In the genomic region with DNA sequence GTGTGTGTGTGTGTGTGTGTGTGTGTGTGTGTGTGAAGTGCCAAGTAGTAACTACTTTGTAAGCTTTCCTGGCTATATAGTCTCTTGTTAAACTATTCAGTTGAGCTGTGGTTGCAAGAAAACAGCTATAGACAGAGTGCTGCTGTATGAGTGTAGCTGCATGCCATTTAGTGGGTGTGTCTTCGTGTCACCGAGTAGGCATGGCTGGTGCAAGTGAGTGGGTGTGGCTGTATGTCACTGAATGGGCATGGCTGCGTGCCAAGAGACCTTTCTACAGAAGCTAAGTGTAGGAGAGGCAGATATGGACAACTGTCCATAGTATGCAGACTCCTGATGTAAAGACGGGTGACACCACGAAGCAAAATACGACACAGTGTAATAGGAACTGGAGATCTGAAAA, we compare ENCODE assay signal across 17 mouse cellular contexts.
DNase-seq lines count a peak whose midpoint lies in the region; ATAC-seq and TF ChIP-seq lines count a peak whose summit lies in the region.
"Had no signal": no experiment of that assay in that cellular context is flagged by ENCODE, and none has a peak within 500 bp of the region (broad histone marks: within the 10 kb centered on the region; RNA-seq: fewer than 3 reads in every experiment).

No protein-coding gene starts in this region.

- H3K27me3 ChIP-seq in forebrain, embryonic 15.5 days: no peaks in the 10 kb centered on the region
- H3K27me3 ChIP-seq in forebrain, embryonic 12.5 days: no peaks in the 10 kb centered on the region
- no peaks in the 10 kb centered on the region for H3K27me3 ChIP-seq in lung, embryonic 14.5 days (ENCODE audit: insufficient read depth, low read length)
- no peaks in the 10 kb centered on the region for H3K27me3 ChIP-seq in liver, embryonic 15.5 days
- H3K27me3 ChIP-seq in stomach, embryonic 16.5 days (ENCODE audit: control insufficient read depth, insufficient read depth, low read length): no peaks in the 10 kb centered on the region
- H3K27me3 ChIP-seq: embryonic facial prominence, embryonic 13.5 days; hindbrain, embryonic 12.5 days; limb, embryonic 12.5 days; midbrain, embryonic 13.5 days; Patski had no signal

- H3K4me2 ChIP-seq in forebrain, embryonic 15.5 days (replicated peaks): no peak overlapping the region
- H3K4me2 ChIP-seq in forebrain, embryonic 12.5 days: no peak overlapping the region
- H3K4me2 ChIP-seq in lung, embryonic 14.5 days: no peak overlapping the region
- H3K4me2 ChIP-seq in liver, embryonic 15.5 days: no peak overlapping the region
- no peak overlapping the region for H3K4me2 ChIP-seq in stomach, embryonic 16.5 days (ENCODE audit: low read depth, low read length)
- H3K4me2 ChIP-seq: embryonic facial prominence, embryonic 13.5 days; hindbrain, embryonic 12.5 days; limb, embryonic 12.5 days; midbrain, embryonic 13.5 days had no signal

- ATAC-seq in forebrain, embryonic 15.5 days (replicated peaks): 0 out of 2 replicates have a peak, but pooled peaks have one; percentile 43
- ATAC-seq in forebrain, embryonic 12.5 days (ENCODE audit: low FRiP score): no peak
- ATAC-seq in lung, embryonic 14.5 days (ENCODE audit: insufficient read depth): peak; percentile 69; the same call in 1 of the 2 replicates
- peak; percentile 40; the same call in 1 of the 2 replicates for ATAC-seq in liver, embryonic 15.5 days (ENCODE audit: insufficient read depth)
- ATAC-seq in stomach, embryonic 16.5 days (ENCODE audit: insufficient read depth, low FRiP score): peak; percentile 87
- ATAC-seq: midbrain, embryonic 13.5 days; Patski had no signal

- H3K9me3 ChIP-seq in forebrain, embryonic 15.5 days: no peaks in the 10 kb centered on the region
- H3K9me3 ChIP-seq in forebrain, embryonic 12.5 days: no peaks in the 10 kb centered on the region
- no peaks in the 10 kb centered on the region for H3K9me3 ChIP-seq in lung, embryonic 14.5 days (ENCODE audit: low read depth, low read length)
- no peaks in the 10 kb centered on the region for H3K9me3 ChIP-seq in liver, embryonic 15.5 days (replicated peaks)
- no peaks in the 10 kb centered on the region for H3K9me3 ChIP-seq in stomach, embryonic 16.5 days (replicated peaks; ENCODE audit: control insufficient read depth, low read length)
- H3K9me3 ChIP-seq: embryonic facial prominence, embryonic 13.5 days; hindbrain, embryonic 12.5 days; limb, embryonic 12.5 days; midbrain, embryonic 13.5 days had no signal

- no peaks in the 10 kb centered on the region for H3K4me1 ChIP-seq in forebrain, embryonic 15.5 days
- no peaks in the 10 kb centered on the region for H3K4me1 ChIP-seq in forebrain, embryonic 12.5 days
- no peaks in the 10 kb centered on the region for H3K4me1 ChIP-seq in lung, embryonic 14.5 days (ENCODE audit: insufficient read depth)
- peaks cover 4% of the 10 kb centered on the region; the same call in 1 of the 2 replicates for H3K4me1 ChIP-seq in liver, embryonic 15.5 days (replicated peaks)
- H3K4me1 ChIP-seq in stomach, embryonic 16.5 days (ENCODE audit: control insufficient read depth, insufficient read depth, low read length): no peaks in the 10 kb centered on the region
- H3K4me1 ChIP-seq: embryonic facial prominence, embryonic 13.5 days; hindbrain, embryonic 12.5 days; limb, embryonic 12.5 days; midbrain, embryonic 13.5 days had no signal

- H3K36me3 ChIP-seq in forebrain, embryonic 15.5 days: no peaks in the 10 kb centered on the region
- H3K36me3 ChIP-seq in forebrain, embryonic 12.5 days (replicated peaks): no peaks in the 10 kb centered on the region
- no peaks in the 10 kb centered on the region for H3K36me3 ChIP-seq in lung, embryonic 14.5 days (ENCODE audit: insufficient read depth)
- H3K36me3 ChIP-seq in liver, embryonic 15.5 days (replicated peaks): no peaks in the 10 kb centered on the region
- no peaks in the 10 kb centered on the region for H3K36me3 ChIP-seq in stomach, embryonic 16.5 days (ENCODE audit: control insufficient read depth, insufficient read depth, low read length)
- H3K36me3 ChIP-seq: embryonic facial prominence, embryonic 13.5 days; hindbrain, embryonic 12.5 days; limb, embryonic 12.5 days; midbrain, embryonic 13.5 days had no signal

- no peak overlapping the region for H3K4me3 ChIP-seq in forebrain, embryonic 15.5 days
- H3K4me3 ChIP-seq in forebrain, embryonic 12.5 days (replicated peaks): no peak overlapping the region
- no peak overlapping the region for H3K4me3 ChIP-seq in lung, embryonic 14.5 days (ENCODE audit: low read depth, low read length)
- no peak overlapping the region for H3K4me3 ChIP-seq in liver, embryonic 15.5 days (replicated peaks)
- no peak overlapping the region for H3K4me3 ChIP-seq in stomach, embryonic 16.5 days (replicated peaks; ENCODE audit: low read length)
- H3K4me3 ChIP-seq: embryonic facial prominence, embryonic 13.5 days; gastrocnemius, adult 2 months; hindbrain, embryonic 12.5 days; limb, embryonic 12.5 days; midbrain, embryonic 13.5 days had no signal

- H3K27ac ChIP-seq in forebrain, embryonic 15.5 days (replicated peaks): no peak overlapping the region
- H3K27ac ChIP-seq in forebrain, embryonic 12.5 days: no peak overlapping the region
- H3K27ac ChIP-seq in lung, embryonic 14.5 days (ENCODE audit: low read depth): no peak overlapping the region
- no peak overlapping the region for H3K27ac ChIP-seq in liver, embryonic 15.5 days (replicated peaks)
- H3K27ac ChIP-seq in stomach, embryonic 16.5 days (ENCODE audit: low read length): no peak overlapping the region
- H3K27ac ChIP-seq: embryonic facial prominence, embryonic 13.5 days; gastrocnemius, adult 2 months; hindbrain, embryonic 12.5 days; limb, embryonic 12.5 days; midbrain, embryonic 13.5 days had no signal

- WGBS in forebrain, embryonic 15.5 days: 75% methylated on average over 6 of the region's 6 CpGs
- 80% methylated on average over 6 of the region's 6 CpGs for WGBS in forebrain, embryonic 12.5 days
- WGBS in lung, embryonic 14.5 days: 74% methylated on average over 6 of the region's 6 CpGs
- 65% methylated on average over 6 of the region's 6 CpGs for WGBS in liver, embryonic 15.5 days (ENCODE audit: insufficient replicate concordance)
- 66% methylated on average over 6 of the region's 6 CpGs for WGBS in stomach, embryonic 16.5 days

- TF ChIP-seq CTCF in lung, embryonic 14.5 days (IDR thresholded peaks at IDR 0.05; ENCODE audit: low read depth): no peak

- peak; percentile 62 for DNase-seq in lung, embryonic 14.5 days
- DNase-seq in lung, postnatal 25 days (ENCODE audit: low spot score): no peak
- DNase-seq in testis, postnatal 14 days (ENCODE audit: low spot score): no peak
- DNase-seq in thymus, postnatal 36 days: no peak
- DNase-seq: adrenal gland, postnatal 25 days; cerebellum, adult 8-10 months; gastrocnemius, adult 2 months; right cerebral cortex, postnatal 25 days had no signal

- no peak overlapping the region for H3K9ac ChIP-seq in forebrain, embryonic 15.5 days (replicated peaks)
- H3K9ac ChIP-seq in forebrain, embryonic 12.5 days: no peak overlapping the region
- H3K9ac ChIP-seq in lung, embryonic 14.5 days: no peak overlapping the region
- H3K9ac ChIP-seq in liver, embryonic 15.5 days: no peak overlapping the region
- H3K9ac ChIP-seq in stomach, embryonic 16.5 days (ENCODE audit: low read length): no peak overlapping the region
- H3K9ac ChIP-seq: embryonic facial prominence, embryonic 13.5 days; hindbrain, embryonic 12.5 days; limb, embryonic 12.5 days; midbrain, embryonic 13.5 days had no signal
